In the genomic region with DNA sequence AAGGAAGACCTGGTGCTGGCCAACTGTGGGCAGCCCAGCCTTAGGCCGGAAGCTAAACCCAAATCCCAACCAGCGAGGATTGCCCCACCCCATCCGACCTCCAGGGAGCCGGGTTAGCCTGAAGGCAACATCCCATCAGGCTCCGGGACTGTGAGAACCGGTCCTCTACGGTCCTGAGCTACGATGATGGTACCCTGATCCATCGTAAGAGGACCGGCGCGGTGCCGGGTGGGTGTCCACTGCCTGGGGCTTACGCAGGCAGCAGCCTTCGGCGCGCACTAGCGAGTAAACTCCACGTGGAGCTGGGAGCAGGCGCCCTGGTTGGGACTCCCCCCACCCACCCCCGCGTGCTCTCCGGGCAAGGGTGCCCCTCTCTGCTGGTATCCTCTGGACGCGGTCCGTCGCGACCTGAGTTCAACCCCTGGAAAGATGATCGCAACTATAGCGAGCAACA, we compare ENCODE assay signal across 13 mouse cellular contexts. TPM values are rescaled to one million over a fixed set of nuclear protein-coding genes. Genes with fewer than 3 reads are reported as not detected.
A peak's percentile ranks its signal among the peaks of the same experiment; 100 is the strongest.
DNase-seq lines count a peak whose midpoint lies in the region; ATAC-seq lines count a peak whose summit lies in the region.
"Had no signal": no experiment of that assay in that cellular context is flagged by ENCODE, and none has a peak within 500 bp of the region (broad histone marks: within the 10 kb centered on the region; RNA-seq: fewer than 3 reads in every experiment).

No protein-coding gene starts in this region.

- ATAC-seq in heart, embryonic 12.5 days (ENCODE audit: insufficient number of reproducible peaks, low FRiP score), result peak; percentile 42
- no peak for ATAC-seq in neural tube, embryonic 15.5 days (ENCODE audit: low FRiP score)
- peak; percentile 34; the same call in 1 of the 2 replicates for ATAC-seq in neural tube, embryonic 12.5 days (ENCODE audit: low FRiP score, low read depth)

- no peak overlapping the region for H3K9ac ChIP-seq in heart, embryonic 12.5 days
- no peak overlapping the region for H3K9ac ChIP-seq in neural tube, embryonic 15.5 days (replicated peaks)
- no peak overlapping the region for H3K9ac ChIP-seq in neural tube, embryonic 12.5 days

- peak overlapping the region; percentile 56 for H3K4me2 ChIP-seq in heart, embryonic 12.5 days
- no peak overlapping the region for H3K4me2 ChIP-seq in neural tube, embryonic 15.5 days
- H3K4me2 ChIP-seq in neural tube, embryonic 12.5 days (replicated peaks), result no peak overlapping the region

- WGBS in heart, embryonic 12.5 days, result under 1% methylated on average over 30 of the region's 30 CpGs
- under 1% methylated on average over 30 of the region's 30 CpGs for WGBS in neural tube, embryonic 15.5 days
- under 1% methylated on average over 30 of the region's 30 CpGs for WGBS in limb, embryonic 10.5 days
- under 1% methylated on average over 30 of the region's 30 CpGs for WGBS in neural tube, embryonic 12.5 days

- DNase-seq in heart, postnatal 25 days (ENCODE audit: low spot score), result no peak
- peak; percentile 64 for DNase-seq in neural tube, embryonic 10.5 days (ENCODE audit: extremely low spot score, low spot score)
- DNase-seq in limb, embryonic 10.5 days (ENCODE audit: low spot score), result peak; percentile 60
- DNase-seq in MN1 (ENCODE audit: low spot score), result no peak
- no peak for DNase-seq in right cerebral cortex, postnatal 10 days (ENCODE audit: low spot score in 2 of 2)
- DNase-seq: cerebellum, adult 18-20 months; kidney, adult 8-10 months; right cerebral cortex, postnatal 14 days; thymus, adult 2 months had no signal

- intact Hi-C loops in heart, postnatal 25 days (cut with DNase I), result loop anchor here (10.0 kb wide), 2 partner anchors 465 to 1025 kb away; partner anchors contain the start of gene Foxa1

- H3K4me3 ChIP-seq in heart, embryonic 12.5 days, result peak overlapping the region; percentile 26; the same call in 1 of the 2 replicates
- no peak overlapping the region for H3K4me3 ChIP-seq in neural tube, embryonic 15.5 days (replicated peaks)
- H3K4me3 ChIP-seq in limb, embryonic 10.5 days, result peak overlapping the region; percentile 42
- H3K4me3 ChIP-seq in neural tube, embryonic 12.5 days, result 0 out of 2 replicates have a peak overlapping the region, but pooled peaks have one; percentile 3

- H3K27me3 ChIP-seq in heart, embryonic 12.5 days (replicated peaks), result peaks cover 73% of the 10 kb centered on the region
- peaks cover 90% of the 10 kb centered on the region for H3K27me3 ChIP-seq in neural tube, embryonic 15.5 days (replicated peaks)
- H3K27me3 ChIP-seq in limb, embryonic 10.5 days (ENCODE audit: low read depth, poor library complexity, severe bottlenecking), result peaks cover 94% of the 10 kb centered on the region
- H3K27me3 ChIP-seq in neural tube, embryonic 12.5 days (replicated peaks), result peaks cover 90% of the 10 kb centered on the region

- peaks cover 6% of the 10 kb centered on the region for H3K4me1 ChIP-seq in heart, embryonic 12.5 days (replicated peaks)
- H3K4me1 ChIP-seq in neural tube, embryonic 15.5 days, result 0 out of 2 replicates have a peak, but pooled peaks cover 4% of the 10 kb centered on the region
- H3K4me1 ChIP-seq in limb, embryonic 10.5 days, result peaks cover 10% of the 10 kb centered on the region
- H3K4me1 ChIP-seq in neural tube, embryonic 12.5 days, result peaks cover 3% of the 10 kb centered on the region; the same call in 1 of the 2 replicates

- H3K9me3 ChIP-seq in heart, embryonic 12.5 days (replicated peaks), result no peaks in the 10 kb centered on the region
- H3K9me3 ChIP-seq in neural tube, embryonic 15.5 days (replicated peaks), result no peaks in the 10 kb centered on the region
- no peaks in the 10 kb centered on the region for H3K9me3 ChIP-seq in limb, embryonic 10.5 days (replicated peaks)
- no peaks in the 10 kb centered on the region for H3K9me3 ChIP-seq in neural tube, embryonic 12.5 days

- no peak overlapping the region for H3K27ac ChIP-seq in heart, embryonic 12.5 days (ENCODE audit: poor library complexity, severe bottlenecking)
- no peak overlapping the region for H3K27ac ChIP-seq in neural tube, embryonic 15.5 days (replicated peaks)
- no peak overlapping the region for H3K27ac ChIP-seq in limb, embryonic 10.5 days
- no peak overlapping the region for H3K27ac ChIP-seq in neural tube, embryonic 12.5 days

- H3K36me3 ChIP-seq in heart, embryonic 12.5 days, result no peaks in the 10 kb centered on the region
- no peaks in the 10 kb centered on the region for H3K36me3 ChIP-seq in neural tube, embryonic 15.5 days
- H3K36me3 ChIP-seq in limb, embryonic 10.5 days, result no peaks in the 10 kb centered on the region
- H3K36me3 ChIP-seq in neural tube, embryonic 12.5 days, result no peaks in the 10 kb centered on the region

RNA-seq across cellular contexts. Expression of gene Nkx2-1, which starts 16.9 kb away (rescaled TPM):
- polyA plus RNA-seq in heart, embryonic 12.5 days (2016; fragmentation: Nextera tagmentation; extraction: Ambion mirVana), result 0.11 and 1.3 TPM in 2 replicates
- total RNA-seq in heart, postnatal 25 days (2021), result under 1 TPM in 1 of 2 experiments, not detected in 1; 0.11 TPM
- polyA plus RNA-seq in neural tube, embryonic 15.5 days (2015; fragmentation: Nextera tagmentation; extraction: Ambion mirVana), result not detected in 2 replicates
- polyA plus RNA-seq in limb, embryonic 10.5 days (2016; fragmentation: Nextera tagmentation; extraction: Ambion mirVana), result not detected in 2 replicates
- not detected in 2 replicates for polyA plus RNA-seq in neural tube, embryonic 12.5 days (2016; fragmentation: Nextera tagmentation; extraction: Ambion mirVana)
- polyA plus RNA-seq: C2C12 had no signal

Comparison
In these comparisons a context has a peak if more than half of its experiments do, and no peak if none do; other contexts are left out.
1. DNase-seq: peak in neural tube, embryonic 10.5 days (single experiment) and limb, embryonic 10.5 days (single experiment); none in heart, postnatal 25 days (single experiment), MN1 (single experiment) and right cerebral cortex, postnatal 10 days (0 of 2).